Mouse (Mus musculus): ENCODE data around the gene Ppard.

- TF ChIP-seq CTCF (conservative IDR thresholded peaks at IDR 0.05; ENCODE audit: insufficient read depth, insufficient read length, low read depth, low read length), result no peak
- TF ChIP-seq POLR2A (IDR thresholded peaks at IDR 0.05; ENCODE audit: low read depth, low read length), result no peak
These were observed 95.3 kb downstream of the Ppard start for GRCm38 (mm10) chr17:28327673-28328325.

Measured in kidney, adult 2 months (tissue).